Mouse (Mus musculus): ENCODE measurements around the gene Cd46. TPM values are rescaled to one million over a fixed set of nuclear protein-coding genes. Genes with fewer than 3 reads are reported as not detected.
A peak's percentile ranks its signal among the peaks of the same experiment; 100 is the strongest.

Cd46 gene
- 1.6 and 8.2 TPM in 2 replicates for total RNA-seq (2014; rRNA removed; ENCODE audit: low replicate concordance)
- 0.53 and 0.55 TPM in 2 replicates for polyA plus RNA-seq (2015; fragmentation: Nextera tagmentation; extraction: Ambion mirVana)

- Histone ChIP-seq H3K9me3 (replicated peaks; ENCODE audit: control insufficient read depth, low read length) (no peaks in the 10 kb centered on the region), H3K4me3 (ENCODE audit: low read depth, low read length) (peak within 1 kb of the TSS; percentile 50), H3K27ac (ENCODE audit: low read depth) (peak within 1 kb of the TSS; percentile 58), H3K36me3 (replicated peaks; ENCODE audit: control insufficient read depth, insufficient read depth, low read length) (peaks cover 12% of the 10 kb centered on the region), H3K4me1 (ENCODE audit: control insufficient read depth, insufficient read depth) (no peaks in the 10 kb centered on the region), H3K4me2 (ENCODE audit: low read depth, low read length) (peak within 1 kb of the TSS; percentile 59), H3K27me3 (ENCODE audit: control insufficient read depth, insufficient read depth, low read length) (no peaks in the 10 kb centered on the region), H3K9ac (replicated peaks; ENCODE audit: low read depth, low read length) (peak within 1 kb of the TSS; percentile 45)
- ATAC-seq (ENCODE audit: insufficient read depth, low read depth): peak; percentile 99
- peak; percentile 86 for DNase-seq (ENCODE audit: low spot score)
- TF ChIP-seq EP300 (IDR thresholded peaks at IDR 0.05; ENCODE audit: low read depth) (no peak), CTCF (IDR thresholded peaks at IDR 0.05; ENCODE audit: low read depth) (no peak)
- 2% methylated on average over 14 of the region's 14 CpGs for WGBS
These were observed at the start of gene Cd46 for GRCm38 (mm10) chr1:195092220-195092720. Gene Cd46, minus strand, starts transcription at chr1:195092249.

- Histone ChIP-seq H3K36me3 (replicated peaks; ENCODE audit: control insufficient read depth, insufficient read depth, low read length) (peaks cover 13% of the 10 kb centered on the region), H3K4me3 (ENCODE audit: low read depth, low read length) (peak overlapping the region; percentile 62), H3K9ac (replicated peaks; ENCODE audit: low read depth, low read length) (no peak overlapping the region), H3K9me3 (replicated peaks; ENCODE audit: control insufficient read depth, low read length) (no peaks in the 10 kb centered on the region), H3K4me1 (ENCODE audit: control insufficient read depth, insufficient read depth) (no peaks in the 10 kb centered on the region), H3K4me2 (ENCODE audit: low read depth, low read length) (peak overlapping the region; percentile 66), H3K27me3 (ENCODE audit: control insufficient read depth, insufficient read depth, low read length) (no peaks in the 10 kb centered on the region), H3K27ac (ENCODE audit: low read depth) (peak overlapping the region; percentile 97)
- no peak for DNase-seq (ENCODE audit: low spot score)
- TF ChIP-seq CTCF (IDR thresholded peaks at IDR 0.05; ENCODE audit: low read depth): no peak
- TF ChIP-seq EP300 (IDR thresholded peaks at IDR 0.05; ENCODE audit: low read depth): no peak
- 38% methylated on average over 3 of the region's 3 CpGs for whole genome bisulfite sequencing
- ATAC-seq (ENCODE audit: insufficient read depth, low read depth): no peak
These were observed 40.0 kb upstream of the Cd46 start for GRCm38 (mm10) chr1:195132070-195132469.

- H3K4me3 ChIP-seq (ENCODE audit: low read depth, low read length): peak overlapping the region; percentile 62
- ATAC-seq (ENCODE audit: insufficient read depth, low read depth) (no peak), DNase-seq (ENCODE audit: low spot score) (no peak)
- H3K4me1 ChIP-seq (ENCODE audit: control insufficient read depth, insufficient read depth): no peaks in the 10 kb centered on the region
- WGBS: 21% methylated on average over 4 of the region's 4 CpGs
- peak overlapping the region; percentile 66 for H3K4me2 ChIP-seq (ENCODE audit: low read depth, low read length)
- H3K36me3 ChIP-seq (replicated peaks; ENCODE audit: control insufficient read depth, insufficient read depth, low read length): peaks cover 16% of the 10 kb centered on the region
- peak overlapping the region; percentile 98 for H3K9ac ChIP-seq (replicated peaks; ENCODE audit: low read depth, low read length)
- H3K27me3 ChIP-seq (ENCODE audit: control insufficient read depth, insufficient read depth, low read length): no peaks in the 10 kb centered on the region
- H3K9me3 ChIP-seq (replicated peaks; ENCODE audit: control insufficient read depth, low read length): no peaks in the 10 kb centered on the region
- H3K27ac ChIP-seq (ENCODE audit: low read depth): peak overlapping the region; percentile 97
- TF ChIP-seq CTCF (IDR thresholded peaks at IDR 0.05; ENCODE audit: low read depth): no peak
These were observed 39.6 kb upstream of the Cd46 start for GRCm38 (mm10) chr1:195131675-195132015.

- Histone ChIP-seq H3K36me3 (replicated peaks; ENCODE audit: control insufficient read depth, insufficient read depth, low read length) (peaks cover 18% of the 10 kb centered on the region), H3K27ac (ENCODE audit: low read depth) (peak within 1 kb of the TSS; percentile 97), H3K4me2 (ENCODE audit: low read depth, low read length) (peak within 1 kb of the TSS; percentile 66), H3K27me3 (ENCODE audit: control insufficient read depth, insufficient read depth, low read length) (no peaks in the 10 kb centered on the region), H3K4me1 (ENCODE audit: control insufficient read depth, insufficient read depth) (no peaks in the 10 kb centered on the region), H3K9me3 (replicated peaks; ENCODE audit: control insufficient read depth, low read length) (no peaks in the 10 kb centered on the region), H3K9ac (replicated peaks; ENCODE audit: low read depth, low read length) (peak within 1 kb of the TSS; percentile 98), H3K4me3 (ENCODE audit: low read depth, low read length) (peak within 1 kb of the TSS; percentile 62)
- TF ChIP-seq CTCF (IDR thresholded peaks at IDR 0.05; ENCODE audit: low read depth): peak; percentile 72
- TF ChIP-seq EP300 (IDR thresholded peaks at IDR 0.05; ENCODE audit: low read depth): peak; percentile 69; the same call in 1 of the 2 replicates
- WGBS: under 1% methylated on average over 31 of the region's 31 CpGs
- peak; percentile 98 for ATAC-seq (ENCODE audit: insufficient read depth, low read depth)
- DNase-seq (ENCODE audit: low spot score): peak; percentile 91
These were observed 39.1 kb upstream of the Cd46 start, which contains the start of gene Cr1l for GRCm38 (mm10) chr1:195130953-195131674. Gene Cr1l, minus strand, starts transcription at chr1:195131586.

GRCm38 (mm10) chr1:195130479-195130878, 38.4 kb upstream of the Cd46 start:
- ATAC-seq (ENCODE audit: insufficient read depth, low read depth) (no peak), DNase-seq (ENCODE audit: low spot score) (no peak)
- H3K36me3 ChIP-seq (replicated peaks; ENCODE audit: control insufficient read depth, insufficient read depth, low read length): peaks cover 23% of the 10 kb centered on the region
- H3K27me3 ChIP-seq (ENCODE audit: control insufficient read depth, insufficient read depth, low read length): no peaks in the 10 kb centered on the region
- no peaks in the 10 kb centered on the region for H3K9me3 ChIP-seq (replicated peaks; ENCODE audit: control insufficient read depth, low read length)
- peak overlapping the region; percentile 66 for H3K4me2 ChIP-seq (ENCODE audit: low read depth, low read length)
- 6% methylated on average over 2 of the region's 2 CpGs for WGBS
- peak overlapping the region; percentile 97 for H3K27ac ChIP-seq (ENCODE audit: low read depth)
- peak overlapping the region; percentile 98 for H3K9ac ChIP-seq (replicated peaks; ENCODE audit: low read depth, low read length)
- no peak for TF ChIP-seq CTCF (IDR thresholded peaks at IDR 0.05; ENCODE audit: low read depth)
- no peak for TF ChIP-seq EP300 (IDR thresholded peaks at IDR 0.05; ENCODE audit: low read depth)
- H3K4me3 ChIP-seq (ENCODE audit: low read depth, low read length): peak overlapping the region; percentile 62
- H3K4me1 ChIP-seq (ENCODE audit: control insufficient read depth, insufficient read depth): no peaks in the 10 kb centered on the region

All from heart, postnatal 0 days (tissue).